Mouse (Mus musculus) frontal cortex, postnatal 36 days (tissue): ENCODE data around the gene Ugt2b35.
"Not testable (repeated sequence)": the region's sequence is repeated elsewhere in the genome, so short reads cannot be mapped to it uniquely, and the experiment has no call there.

Experiments used
- DNase-seq, 2 experiments: peaks; one replicate each; pipeline ENCODE4 v3.0.0; 2022; ENCODE audit warnings: low spot score in 2 of 2

The Ugt2b35 gene

GRCm38 (mm10) chr5:87000395-87001073 lies at the start of gene Ugt2b35:
Gene Ugt2b35 (plus strand): TSS chr5:87000860.
- no peak for DNase-seq

- no peak for DNase-seq
Observed at GRCm38 (mm10) chr5:86960504-86960903, 40.2 kb upstream of the Ugt2b35 start.

GRCm38 (mm10) chr5:86961587-86962358 lies 38.9 kb upstream of the Ugt2b35 start:
- no peak for DNase-seq

GRCm38 (mm10) chr5:86962849-86963248 lies 37.8 kb upstream of the Ugt2b35 start:
- not testable (repeated sequence) for DNase-seq

- not testable (repeated sequence) for DNase-seq
Observed at GRCm38 (mm10) chr5:86967271-86967670, 33.4 kb upstream of the Ugt2b35 start.

GRCm38 (mm10) chr5:87004735-87005134 lies 4.1 kb downstream of the Ugt2b35 start:
- DNase-seq = no peak

GRCm38 (mm10) chr5:87015477-87015876 lies 14.8 kb downstream of the Ugt2b35 start:
- no peak for DNase-seq

GRCm38 (mm10) chr5:87027359-87027758 lies 26.7 kb downstream of the Ugt2b35 start:
- no peak for DNase-seq

GRCm38 (mm10) chr5:87030624-87031023 lies 30.0 kb downstream of the Ugt2b35 start:
- DNase-seq = no peak
